Mouse (Mus musculus) C2C12 (cell line): ENCODE results near the gene Slc6a9.

Source experiments
- CEBPB ChIP-seq: IDR thresholded peaks from one replicate; pipeline ENCODE4 v1.6.1; 2011; ENCODE audit warnings: low read depth, mild to moderate bottlenecking, control low read depth, moderate library complexity
- CTCF ChIP-seq: IDR thresholded peaks from one replicate; pipeline ENCODE4 v1.5.1; 2011; ENCODE audit not compliant: control insufficient read depth, insufficient read depth, insufficient read length
- FOSL1 ChIP-seq: IDR thresholded peaks from one replicate; pipeline ENCODE4 v1.8.0; 2011; ENCODE audit warnings: mild to moderate bottlenecking, low read length; ENCODE audit not compliant: poor library complexity, insufficient read depth, severe bottlenecking
- MAX ChIP-seq: IDR thresholded peaks from one replicate; pipeline ENCODE4 v1.6.1; 2011; ENCODE audit warnings: mild to moderate bottlenecking, control low read depth
- MYOG ChIP-seq: IDR thresholded peaks from one replicate; pipeline ENCODE4 v1.6.1; 2011; ENCODE audit not compliant: control insufficient read depth, insufficient read length; ENCODE audit errors: extremely low read depth

- TF ChIP-seq CTCF (no peak), FOSL1 (no peak), CEBPB (no peak), MAX (no peak), MYOG (no peak)
These were observed 12.7 kb downstream of the Slc6a9 start for GRCm38 (mm10) chr4:117847011-117847410.
